Mouse (Mus musculus): ENCODE results near the gene Myo1d.

- TF ChIP-seq CTCF (IDR thresholded peaks at IDR 0.05; ENCODE audit: insufficient read depth, low read length) (no peak), POLR2A (IDR thresholded peaks at IDR 0.05; ENCODE audit: borderline replicate concordance, extremely low read depth, low read depth, low read length) (no peak)
These were observed 246.9 kb downstream of the Myo1d start for GRCm38 (mm10) chr11:80532966-80533365.
